Mouse (Mus musculus) liver, embryonic 14.5 days (tissue): ENCODE measurements around the gene Myo18a.

Experiments
- CTCF ChIP-seq: IDR thresholded peaks from 2 replicates; pipeline ENCODE4 v1.5.1; 2016; ENCODE audit warnings: antibody characterized with exemption, low read depth, control low read depth
- EP300 ChIP-seq: IDR thresholded peaks from 2 replicates; pipeline ENCODE4 v1.6.1; 2016; ENCODE audit warnings: antibody characterized with exemption, low read depth

DNA sequence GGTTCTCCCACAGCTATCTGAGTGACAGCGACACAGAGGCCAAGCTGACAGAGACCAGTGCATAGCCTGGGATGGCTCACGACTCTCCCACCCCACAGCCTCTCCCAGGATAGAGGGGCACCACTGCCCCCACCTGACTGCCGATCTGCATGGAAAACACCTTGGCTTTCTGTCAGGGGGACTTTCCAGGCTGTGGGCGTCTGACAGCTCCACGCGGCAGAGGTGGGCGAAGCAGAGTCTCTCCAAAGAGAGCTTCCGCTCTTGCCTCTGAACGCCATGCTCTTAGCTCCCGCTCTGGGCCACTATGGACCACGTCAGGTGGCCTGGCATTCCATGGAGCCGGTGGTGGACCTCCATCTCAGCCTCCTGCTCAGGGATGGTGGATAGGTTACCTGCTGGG lies 101.7 kb downstream of the Myo18a start:
- TF ChIP-seq EP300 = no peak
- no peak for TF ChIP-seq CTCF
